Mouse (Mus musculus) kidney, postnatal 25 days (tissue): ENCODE results near the gene Pcgf2.
"Not testable (repeated sequence)": the region's sequence is repeated elsewhere in the genome, so short reads cannot be mapped to it uniquely, and the experiment has no call there.

Source experiments
- DNase-seq, 2 experiments: peaks; one replicate each; pipeline ENCODE4 v3.0.0; 2021; ENCODE audit warnings: mixed read lengths in 2 of 2

Pcgf2 gene

DNA sequence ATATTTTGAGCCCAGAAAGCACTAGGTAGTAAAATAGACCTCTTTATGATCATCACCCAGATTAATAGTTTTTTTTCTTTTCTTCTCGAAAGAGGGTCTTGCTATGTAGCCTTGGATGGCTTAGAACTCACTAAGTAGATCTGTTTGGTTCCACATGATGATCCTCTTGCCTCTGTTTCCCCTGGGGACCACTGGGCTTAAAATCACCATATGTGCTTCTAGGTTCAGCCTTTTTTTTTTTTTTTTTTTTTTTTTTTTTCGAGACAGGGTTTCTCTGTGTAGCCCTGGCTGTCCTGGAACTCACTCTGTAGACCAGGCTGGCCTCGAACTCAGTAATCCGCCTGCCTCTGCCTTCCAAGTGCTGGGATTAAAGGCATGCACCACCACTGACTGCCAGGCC lies 51.8 kb downstream of the Pcgf2 start:
- DNase-seq: not testable (repeated sequence)

DNA sequence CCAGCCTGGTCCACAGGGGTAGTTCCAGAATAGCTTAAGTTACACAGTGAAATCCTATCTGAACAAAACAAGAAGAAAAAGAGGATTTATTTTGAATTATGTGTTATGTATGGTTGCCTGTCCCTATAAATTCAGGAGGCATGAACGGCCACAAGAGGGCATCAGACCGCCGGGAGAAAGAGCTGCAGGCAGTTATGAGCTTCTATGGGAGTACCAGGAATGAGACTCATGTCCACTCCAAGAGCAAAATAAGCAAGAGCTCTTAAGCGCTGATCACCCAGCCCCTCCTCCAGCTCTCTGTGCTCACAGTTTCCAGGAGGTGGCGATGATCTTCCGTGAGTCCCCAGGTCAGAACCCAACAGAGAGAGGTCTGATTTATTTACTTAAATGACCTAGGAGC lies 55.5 kb downstream of the Pcgf2 start:
- peak; percentile 81 to 88 for DNase-seq

DNA sequence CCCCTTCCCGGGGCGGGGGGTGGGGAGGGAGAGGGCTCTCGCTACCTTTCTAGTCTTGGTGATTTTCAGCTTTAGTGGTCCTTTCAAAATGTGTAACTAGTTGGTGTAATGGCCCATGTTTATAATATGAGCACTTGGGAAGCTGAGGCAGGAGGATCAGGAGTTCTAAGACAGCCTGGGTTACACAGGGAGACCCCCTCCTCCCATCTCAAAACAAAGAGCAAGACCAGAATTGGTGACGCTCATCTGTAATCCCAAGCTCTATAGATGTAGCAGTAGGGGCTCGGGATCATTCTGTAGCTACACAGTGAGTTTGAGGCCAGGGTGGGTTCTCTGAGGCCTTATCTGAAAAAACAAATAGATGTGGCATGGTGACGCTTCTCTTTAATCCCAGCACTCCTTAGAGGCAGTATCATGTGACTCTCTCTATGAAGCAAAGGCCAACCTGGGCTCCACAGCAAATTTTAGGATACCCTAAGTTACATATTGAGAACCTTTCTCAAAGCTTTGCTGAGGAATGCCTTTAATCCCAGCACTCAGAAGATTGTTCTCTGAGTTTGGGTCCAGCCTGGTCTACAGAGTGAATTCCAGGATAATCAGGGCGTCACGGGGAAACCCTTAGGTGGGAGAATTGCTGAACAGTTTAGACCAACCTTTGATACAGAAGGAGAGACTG lies 56.8 kb downstream of the Pcgf2 start:
- DNase-seq: no peak

DNA sequence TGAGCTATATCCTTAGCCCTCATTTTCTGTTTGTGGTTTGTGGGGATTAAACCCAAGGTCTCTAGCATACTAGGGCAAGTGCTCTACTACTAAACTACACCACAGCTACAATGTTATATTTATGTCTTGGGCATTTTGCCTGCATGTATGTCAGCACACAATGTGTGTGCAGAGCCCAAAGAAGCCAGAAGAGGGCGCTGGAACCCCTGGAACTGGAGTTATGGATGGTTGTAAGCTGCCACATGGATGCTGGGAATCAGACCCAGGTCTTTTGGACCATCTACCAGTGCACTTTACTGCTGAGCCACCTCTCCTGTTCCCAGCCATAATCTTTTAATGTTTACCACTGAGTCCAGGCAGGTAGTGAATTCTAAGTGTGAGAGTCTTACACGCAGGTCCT lies 57.6 kb downstream of the Pcgf2 start:
- DNase-seq: no peak

DNA sequence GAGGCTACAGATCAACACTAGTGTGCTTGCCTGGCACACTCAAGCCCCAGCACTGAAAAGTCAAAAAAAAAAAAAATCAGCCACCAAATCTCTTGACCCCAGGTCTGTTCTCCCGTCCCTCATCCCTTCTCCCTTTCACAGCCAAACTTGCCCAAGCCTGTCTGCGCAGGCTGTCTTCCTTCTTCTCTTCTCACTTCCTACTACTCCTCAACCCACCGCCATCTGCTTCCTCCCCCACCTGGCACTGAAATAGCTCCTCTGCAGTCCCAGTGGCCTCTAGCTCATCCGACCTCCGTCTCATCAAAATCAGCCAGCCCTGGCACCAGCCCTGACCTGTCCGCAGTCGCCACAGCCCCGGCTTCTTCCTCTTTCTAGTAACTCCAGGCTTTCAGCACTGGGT lies 58.6 kb downstream of the Pcgf2 start:
- no peak for DNase-seq
